Mouse (Mus musculus) midbrain, embryonic 13.5 days (tissue): ENCODE measurements around the gene Ndufs1. TPM values are rescaled to one million over a fixed set of nuclear protein-coding genes. Genes with fewer than 3 reads are reported as not detected.

Source experiments
- microRNA-seq: library from miRNA; unstranded; fragments of <30 nt; microRNA quantifications from one replicate; pipeline ENCODE4, GENCODE M21; 2016
- polyA plus RNA-seq: library from polyadenylated mRNA; unstranded; fragments of >200 nt; fragmentation: Nextera tagmentation; extraction: Ambion mirVana; gene quantifications from 2 replicates; pipeline ENCODE4 v1.2.1, GENCODE M21; 2015

The Ndufs1 gene
- polyA plus RNA-seq, 1 experiment from 2014 or later: 134 TPM

Small RNA genes lying within 50 kb of the gene (microRNA-seq; reads per million reads assigned to microRNA genes)
- not detected for gene Gm24557
- not detected for gene Gm27512

Other genes with a start within 250 kb of the Ndufs1 start
- gene Ino80d, start 62.2 kb downstream of the Ndufs1 start, polyA plus RNA-seq: 9.7 and 12.2 TPM in 2 replicates
- 462 and 473 TPM in 2 replicates for gene Eef1b2, start within 50 bp of the Ndufs1 start, polyA plus RNA-seq
- gene Gpr1, start 37.7 kb upstream of the Ndufs1 start, polyA plus RNA-seq: 0.43 and 0.70 TPM in 2 replicates
- 47.9 and 49.6 TPM in 2 replicates for gene Zdbf2, start 96.4 kb upstream of the Ndufs1 start, polyA plus RNA-seq